Mouse (Mus musculus) liver, embryonic 14.5 days (tissue): ENCODE measurements at regions not wholly inside any gene's neighbourhood (a gene's known extent, or its start where the extent isn't known, plus 50 kb on each side); places are given as distances from the start of the nearest gene placed in this dataset.

ENCODE experiments used
- CTCF ChIP-seq: IDR thresholded peaks from 2 replicates; pipeline ENCODE4 v1.5.1; 2016; ENCODE audit warnings: antibody characterized with exemption, low read depth, control low read depth
- EP300 ChIP-seq: IDR thresholded peaks from 2 replicates; pipeline ENCODE4 v1.6.1; 2016; ENCODE audit warnings: antibody characterized with exemption, low read depth

GRCm38 (mm10) chr2:115488465-115488864 is 93.1 kb upstream of the BC052040 start:
- TF ChIP-seq CTCF = no peak
- no peak for TF ChIP-seq EP300
